Mouse (Mus musculus): ENCODE measurements around the gene Gm13279. TPM values are rescaled to one million over a fixed set of nuclear protein-coding genes. Genes with fewer than 3 reads are reported as not detected.

The Gm13279 gene
- polyA plus RNA-seq, 1 experiment from 2014 or later = not detected

Other genes starting within 250 kb of the Gm13279 start
- gene Ifna15, start 239.2 kb upstream of the Gm13279 start, polyA plus RNA-seq (2015; fragmentation: Nextera tagmentation; extraction: Ambion mirVana) = not detected in 2 replicates
- gene Ifna14, start 225.6 kb upstream of the Gm13279 start, polyA plus RNA-seq (2015; fragmentation: Nextera tagmentation; extraction: Ambion mirVana) = not detected in 2 replicates
- gene Ifna9, start 205.0 kb upstream of the Gm13279 start, polyA plus RNA-seq (2015; fragmentation: Nextera tagmentation; extraction: Ambion mirVana) = not detected in 2 replicates
- gene Ifna12, start 194.0 kb upstream of the Gm13279 start, polyA plus RNA-seq (2015; fragmentation: Nextera tagmentation; extraction: Ambion mirVana) = not detected in 2 replicates
- gene C87499, start 163.0 kb upstream of the Gm13279 start, polyA plus RNA-seq (2015; fragmentation: Nextera tagmentation; extraction: Ambion mirVana) = not detected in 2 replicates
- not detected in 2 replicates for gene Ifna13, start 152.9 kb upstream of the Gm13279 start, polyA plus RNA-seq (2015; fragmentation: Nextera tagmentation; extraction: Ambion mirVana)
- not detected in 2 replicates for gene Ifna16, start 120.5 kb upstream of the Gm13279 start, polyA plus RNA-seq (2015; fragmentation: Nextera tagmentation; extraction: Ambion mirVana)
- gene Ifna2, start 113.5 kb upstream of the Gm13279 start, polyA plus RNA-seq (2015; fragmentation: Nextera tagmentation; extraction: Ambion mirVana) = not detected in 2 replicates
- gene Ifnab, start 106.0 kb upstream of the Gm13279 start, polyA plus RNA-seq (2015; fragmentation: Nextera tagmentation; extraction: Ambion mirVana) = not detected in 2 replicates
- gene Gm26566, start 75.6 kb upstream of the Gm13279 start, polyA plus RNA-seq (2015; fragmentation: Nextera tagmentation; extraction: Ambion mirVana) = 0.36 and 0.51 TPM in 2 replicates
- gene Klhl9, start 74.9 kb upstream of the Gm13279 start, polyA plus RNA-seq (2015; fragmentation: Nextera tagmentation; extraction: Ambion mirVana) = 83.6 and 87.9 TPM in 2 replicates
- gene Gm13271, start 42.5 kb upstream of the Gm13279 start, polyA plus RNA-seq (2015; fragmentation: Nextera tagmentation; extraction: Ambion mirVana) = not detected in 2 replicates
- 0.19 and 0.26 TPM in 2 replicates for gene Gm13283, start 37.3 kb upstream of the Gm13279 start, polyA plus RNA-seq (2015; fragmentation: Nextera tagmentation; extraction: Ambion mirVana)
- gene Gm13290, start 23.6 kb upstream of the Gm13279 start, polyA plus RNA-seq (2015; fragmentation: Nextera tagmentation; extraction: Ambion mirVana) = 0.59 and 0.89 TPM in 2 replicates
- gene Gm13289, start 20.5 kb upstream of the Gm13279 start, polyA plus RNA-seq (2015; fragmentation: Nextera tagmentation; extraction: Ambion mirVana) = not detected in 2 replicates
- 0.28 TPM in 1 of 2 replicates, not detected in the other for gene Gm13272, start 17.5 kb upstream of the Gm13279 start, polyA plus RNA-seq (2015; fragmentation: Nextera tagmentation; extraction: Ambion mirVana)
- gene Ifnz, start 15.3 kb upstream of the Gm13279 start, polyA plus RNA-seq (2015; fragmentation: Nextera tagmentation; extraction: Ambion mirVana) = 0.48 TPM in 1 of 2 replicates, not detected in the other
- gene Gm13276, start 11.7 kb upstream of the Gm13279 start, polyA plus RNA-seq (2015; fragmentation: Nextera tagmentation; extraction: Ambion mirVana) = not detected in 2 replicates
- gene Gm13277, start 8.8 kb upstream of the Gm13279 start, polyA plus RNA-seq (2015; fragmentation: Nextera tagmentation; extraction: Ambion mirVana) = not detected in 2 replicates
- not detected in 2 replicates for gene Gm13278, start 5.8 kb upstream of the Gm13279 start, polyA plus RNA-seq (2015; fragmentation: Nextera tagmentation; extraction: Ambion mirVana)
- not detected in 2 replicates for gene Gm13275, start 2.9 kb upstream of the Gm13279 start, polyA plus RNA-seq (2015; fragmentation: Nextera tagmentation; extraction: Ambion mirVana)
- 0.70 and 1.1 TPM in 2 replicates for gene Gm13285, start 2.3 kb downstream of the Gm13279 start, polyA plus RNA-seq (2015; fragmentation: Nextera tagmentation; extraction: Ambion mirVana)
- not detected in 2 replicates for gene Gm13287, start 5.9 kb downstream of the Gm13279 start, polyA plus RNA-seq (2015; fragmentation: Nextera tagmentation; extraction: Ambion mirVana)
- gene Gm13288, start 8.1 kb downstream of the Gm13279 start, polyA plus RNA-seq (2015; fragmentation: Nextera tagmentation; extraction: Ambion mirVana) = 0.06 and 0.15 TPM in 2 replicates
- gene Ifna7, start 18.8 kb downstream of the Gm13279 start, polyA plus RNA-seq (2015; fragmentation: Nextera tagmentation; extraction: Ambion mirVana) = not detected in 2 replicates
- not detected in 2 replicates for gene Ifna11, start 22.6 kb downstream of the Gm13279 start, polyA plus RNA-seq (2015; fragmentation: Nextera tagmentation; extraction: Ambion mirVana)
- gene Ifna6, start 30.0 kb downstream of the Gm13279 start, polyA plus RNA-seq (2015; fragmentation: Nextera tagmentation; extraction: Ambion mirVana) = not detected in 2 replicates
- gene Ifna5, start 38.1 kb downstream of the Gm13279 start, polyA plus RNA-seq (2015; fragmentation: Nextera tagmentation; extraction: Ambion mirVana) = not detected in 2 replicates
- gene Ifna4, start 44.5 kb downstream of the Gm13279 start, polyA plus RNA-seq (2015; fragmentation: Nextera tagmentation; extraction: Ambion mirVana) = not detected in 2 replicates
- gene Ifna1, start 52.7 kb downstream of the Gm13279 start, polyA plus RNA-seq (2015; fragmentation: Nextera tagmentation; extraction: Ambion mirVana) = not detected in 2 replicates
- gene Ifne, start 82.8 kb downstream of the Gm13279 start, polyA plus RNA-seq (2015; fragmentation: Nextera tagmentation; extraction: Ambion mirVana) = not detected in 2 replicates

Measured in stomach, embryonic 16.5 days (tissue).